In the genomic region with DNA sequence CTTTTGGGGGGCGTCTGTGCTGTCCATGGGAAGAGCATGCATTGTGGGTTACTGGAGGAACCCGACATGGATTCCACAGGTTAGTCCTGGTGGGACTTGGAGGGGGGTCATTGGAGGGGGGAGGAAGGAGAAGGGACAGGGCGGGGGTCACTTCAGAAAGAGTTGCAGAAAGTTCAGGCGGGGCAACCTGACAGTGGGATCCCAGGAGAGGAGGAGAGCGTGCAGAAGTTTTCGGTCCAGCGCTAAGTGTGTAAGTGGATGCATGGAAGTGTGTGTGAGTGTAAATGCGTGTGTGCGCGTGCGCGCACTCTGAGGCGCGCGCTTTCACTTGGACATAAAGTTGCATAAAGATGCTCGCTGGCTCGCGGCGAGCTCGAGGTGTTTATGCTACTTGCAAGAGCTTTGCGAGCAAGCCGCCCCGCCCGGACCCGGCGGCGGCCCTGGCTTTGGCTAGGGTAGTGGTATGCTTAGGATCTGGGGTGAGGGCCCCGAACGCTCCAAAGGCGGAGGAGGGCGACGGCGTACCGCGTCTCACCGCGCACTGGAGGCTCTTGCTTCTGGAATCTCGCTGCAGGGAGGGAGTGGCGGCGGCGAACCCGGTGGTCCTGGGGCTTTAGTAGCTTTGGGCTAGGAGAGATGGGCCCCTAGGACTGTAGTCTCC, we compare ENCODE assay signal across 8 mouse cellular contexts. TPM values are rescaled to one million over a fixed set of nuclear protein-coding genes. Genes with fewer than 3 reads are reported as not detected.
DNase-seq lines count a peak whose midpoint lies in the region; ATAC-seq and TF ChIP-seq lines count a peak whose summit lies in the region.

No protein-coding gene starts in this region.

- DNase-seq in heart, adult 2 months: no peak
- DNase-seq in ES-CJ7 (ENCODE audit: low read depth, low spot score): peak; percentile 58
- DNase-seq in urinary bladder, postnatal 25 days (ENCODE audit: low spot score): no peak
- DNase-seq in spleen, adult 12 weeks (ENCODE audit: low spot score): no peak
- DNase-seq in left cerebral cortex, adult 11 months (ENCODE audit: low spot score): no peak

- H3K27me3 ChIP-seq in heart, embryonic 12.5 days (replicated peaks): peaks cover 95% of the 10 kb centered on the region
- peaks cover 31% of the 10 kb centered on the region for H3K27me3 ChIP-seq in heart, adult 2 months (ENCODE audit: control insufficient read depth, insufficient read depth, low read length)
- H3K27me3 ChIP-seq in forebrain, embryonic 15.5 days: peaks cover 45% of the 10 kb centered on the region
- peaks cover 97% of the 10 kb centered on the region for H3K27me3 ChIP-seq in liver, embryonic 15.5 days

- no peaks in the 10 kb centered on the region for H3K36me3 ChIP-seq in heart, embryonic 12.5 days
- no peaks in the 10 kb centered on the region for H3K36me3 ChIP-seq in heart, adult 2 months (ENCODE audit: control insufficient read depth, insufficient read depth, low read length)
- H3K36me3 ChIP-seq in forebrain, embryonic 15.5 days: no peaks in the 10 kb centered on the region
- no peaks in the 10 kb centered on the region for H3K36me3 ChIP-seq in liver, embryonic 15.5 days (replicated peaks)

- H3K9ac ChIP-seq in heart, embryonic 12.5 days: no peak overlapping the region
- no peak overlapping the region for H3K9ac ChIP-seq in heart, adult 2 months (ENCODE audit: low read depth, low read length)
- peak overlapping the region; percentile 57 for H3K9ac ChIP-seq in forebrain, embryonic 15.5 days (replicated peaks)
- no peak overlapping the region for H3K9ac ChIP-seq in liver, embryonic 15.5 days

- TF ChIP-seq POLR2A in heart, adult 2 months (IDR thresholded peaks at IDR 0.05; ENCODE audit: insufficient read depth, low read depth, low read length): no peak

- peaks cover 47% of the 10 kb centered on the region for H3K4me1 ChIP-seq in heart, embryonic 12.5 days (replicated peaks)
- no peaks in the 10 kb centered on the region for H3K4me1 ChIP-seq in heart, adult 2 months (ENCODE audit: control insufficient read depth, insufficient read depth, low read length)
- peaks cover 66% of the 10 kb centered on the region for H3K4me1 ChIP-seq in forebrain, embryonic 15.5 days
- H3K4me1 ChIP-seq in liver, embryonic 15.5 days (replicated peaks): peaks cover 20% of the 10 kb centered on the region

- H3K4me2 ChIP-seq in heart, embryonic 12.5 days: peak overlapping the region; percentile 77
- peak overlapping the region; percentile 95 for H3K4me2 ChIP-seq in forebrain, embryonic 15.5 days (replicated peaks)
- peak overlapping the region; percentile 43 for H3K4me2 ChIP-seq in liver, embryonic 15.5 days

- H3K9me3 ChIP-seq in heart, embryonic 12.5 days (replicated peaks): no peaks in the 10 kb centered on the region
- no peaks in the 10 kb centered on the region for H3K9me3 ChIP-seq in forebrain, embryonic 15.5 days
- no peaks in the 10 kb centered on the region for H3K9me3 ChIP-seq in liver, embryonic 15.5 days (replicated peaks)

- no peaks in the 10 kb centered on the region for H3K79me2 ChIP-seq in heart, adult 2 months (replicated peaks; ENCODE audit: control insufficient read depth, insufficient read depth, low read length)

- TF ChIP-seq CTCF in heart, adult 2 months (IDR thresholded peaks at IDR 0.05): no peak

- no peak for ATAC-seq in heart, embryonic 12.5 days (ENCODE audit: insufficient number of reproducible peaks, low FRiP score)
- ATAC-seq in forebrain, embryonic 15.5 days (replicated peaks): 0 out of 2 replicates have a peak, but pooled peaks have one; percentile 9
- no peak for ATAC-seq in liver, embryonic 15.5 days (ENCODE audit: insufficient read depth)

- no peak for TF ChIP-seq EP300 in heart, adult 2 months (IDR thresholded peaks at IDR 0.05; ENCODE audit: insufficient read depth, low read depth, low read length)

- no peak overlapping the region for H3K27ac ChIP-seq in heart, embryonic 12.5 days (ENCODE audit: poor library complexity, severe bottlenecking)
- no peak overlapping the region for H3K27ac ChIP-seq in heart, adult 2 months
- H3K27ac ChIP-seq in forebrain, embryonic 15.5 days (replicated peaks): peak overlapping the region; percentile 84
- no peak overlapping the region for H3K27ac ChIP-seq in liver, embryonic 15.5 days (replicated peaks)

- 1% methylated on average over 42 of the region's 42 CpGs for WGBS in heart, embryonic 12.5 days
- WGBS in heart, adult 2 months: 2% methylated on average over 42 of the region's 42 CpGs
- 0% methylated on average over 42 of the region's 42 CpGs for WGBS in forebrain, embryonic 15.5 days
- WGBS in liver, embryonic 15.5 days (ENCODE audit: insufficient replicate concordance): 1% methylated on average over 42 of the region's 42 CpGs

- H3K4me3 ChIP-seq in heart, embryonic 12.5 days: peak overlapping the region; percentile 41
- no peak overlapping the region for H3K4me3 ChIP-seq in heart, adult 2 months
- H3K4me3 ChIP-seq in forebrain, embryonic 15.5 days: peak overlapping the region; percentile 52
- H3K4me3 ChIP-seq in liver, embryonic 15.5 days (replicated peaks): peak overlapping the region; percentile 14

- intact Hi-C loops in heart, adult 2 months (cut with DNase I): no loop called here

RNA-seq across cellular contexts. Expression of gene Rfx4, which starts 0.7 kb away (rescaled TPM):
- 0.19 and 0.42 TPM in 2 replicates for polyA plus RNA-seq in heart, embryonic 12.5 days (2016; fragmentation: Nextera tagmentation; extraction: Ambion mirVana)
- under 1 TPM in 1 of 2 experiments, not detected in 1; 0.09 TPM for total RNA-seq in heart, adult 2 months (2021)
- polyA plus RNA-seq in heart, adult 2 months (2012; rRNA removed): 0.06 TPM in 1 of 2 replicates, not detected in the other
- 7.1 and 8.4 TPM in 2 replicates for polyA plus RNA-seq in forebrain, embryonic 15.5 days (2015; fragmentation: Nextera tagmentation; extraction: Ambion mirVana)
- polyA plus RNA-seq in liver, embryonic 15.5 days (2015; fragmentation: Nextera tagmentation; extraction: Ambion mirVana): not detected in 2 replicates

Comparison
In these comparisons a context has a peak if more than half of its experiments do, and no peak if none do; other contexts are left out.
1. H3K4me2 ChIP-seq: peak in every context shown above with its lines; median percentile 95 in forebrain, embryonic 15.5 days; 77 in heart, embryonic 12.5 days; 43 in liver, embryonic 15.5 days.